Mouse (Mus musculus) lung, postnatal 14 days (tissue): ENCODE measurements around the gene Hk2.
A peak's percentile ranks its signal among the peaks of the same experiment; 100 is the strongest.

Source experiments
- DNase-seq: peaks from one replicate; pipeline ENCODE4 v3.0.0; 2021

Gene Hk2

DNA sequence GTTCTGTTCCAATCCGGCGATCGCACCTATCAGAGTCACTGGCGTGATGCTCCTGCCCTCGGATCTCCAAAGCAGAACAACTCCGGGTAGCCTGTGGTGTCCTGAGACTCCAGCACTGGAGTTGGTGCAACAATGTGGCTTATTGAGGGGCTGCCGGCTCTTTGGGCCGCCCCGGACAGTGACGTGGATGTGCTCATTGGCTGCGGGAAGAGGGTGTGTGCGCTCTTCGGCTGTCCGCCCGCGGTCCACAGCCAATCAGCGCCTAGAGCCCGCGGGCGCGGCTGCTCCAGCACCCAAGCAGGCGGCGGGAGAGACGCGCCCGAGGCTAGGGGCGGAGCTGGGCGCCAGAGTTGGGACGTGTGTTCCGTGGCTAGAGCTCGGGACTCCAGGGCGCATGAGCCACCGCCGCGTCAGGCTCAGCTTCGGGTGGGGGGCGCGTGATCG is at the start of gene Hk2:
TSS of gene Hk2 (minus strand) at position 134 of the 444 bp plus-strand sequence.
- DNase-seq, result peak; percentile 86

DNA sequence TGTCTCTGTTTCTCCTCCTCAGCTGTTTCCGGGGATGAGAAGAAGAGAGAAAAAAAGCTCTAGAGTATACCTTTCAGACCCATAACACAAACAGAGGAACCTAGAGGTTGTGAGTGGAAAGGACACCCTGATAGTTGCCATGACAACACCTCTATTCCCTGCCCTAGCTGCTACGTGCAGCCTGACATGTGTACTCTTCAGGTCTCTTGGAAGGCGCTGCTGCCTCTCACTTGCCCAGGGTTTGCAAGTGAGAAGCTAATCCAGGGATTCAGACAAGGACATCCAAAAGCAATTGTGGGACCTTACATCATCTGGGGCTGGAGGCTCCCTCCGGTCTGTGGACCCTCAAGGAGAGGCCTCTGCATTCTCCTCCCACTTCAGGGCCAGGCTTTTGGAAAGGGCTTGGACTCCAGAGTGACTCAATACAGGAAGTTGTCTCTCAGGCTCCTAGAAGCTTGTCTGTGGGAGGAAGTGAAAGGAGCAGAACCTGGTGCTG is 47.6 kb upstream of the Hk2 start:
- DNase-seq, result no peak

DNA sequence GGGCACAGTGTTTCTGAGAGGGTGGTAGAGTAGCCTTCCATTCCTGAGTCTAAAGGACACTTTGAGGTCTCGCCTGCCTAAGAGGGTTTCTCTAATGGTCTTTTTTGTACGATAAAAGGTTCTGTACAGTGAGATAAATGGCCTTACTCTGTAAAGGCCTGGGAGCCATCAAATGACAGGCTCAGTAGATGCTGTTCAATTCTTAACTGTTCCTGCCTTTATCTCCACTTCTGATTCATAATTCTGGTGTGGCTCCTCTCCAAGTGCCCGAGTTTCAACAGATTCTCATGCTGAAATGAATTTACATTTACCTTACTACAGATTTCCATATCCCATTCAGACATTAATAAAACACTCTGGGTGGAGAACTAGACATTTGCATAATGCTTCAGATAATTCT is 46.5 kb upstream of the Hk2 start:
- peak; percentile 5 for DNase-seq

- no peak for DNase-seq
These were observed 40.6 kb upstream of the Hk2 start for GRCm38 (mm10) chr6:82814821-82815220.

DNA sequence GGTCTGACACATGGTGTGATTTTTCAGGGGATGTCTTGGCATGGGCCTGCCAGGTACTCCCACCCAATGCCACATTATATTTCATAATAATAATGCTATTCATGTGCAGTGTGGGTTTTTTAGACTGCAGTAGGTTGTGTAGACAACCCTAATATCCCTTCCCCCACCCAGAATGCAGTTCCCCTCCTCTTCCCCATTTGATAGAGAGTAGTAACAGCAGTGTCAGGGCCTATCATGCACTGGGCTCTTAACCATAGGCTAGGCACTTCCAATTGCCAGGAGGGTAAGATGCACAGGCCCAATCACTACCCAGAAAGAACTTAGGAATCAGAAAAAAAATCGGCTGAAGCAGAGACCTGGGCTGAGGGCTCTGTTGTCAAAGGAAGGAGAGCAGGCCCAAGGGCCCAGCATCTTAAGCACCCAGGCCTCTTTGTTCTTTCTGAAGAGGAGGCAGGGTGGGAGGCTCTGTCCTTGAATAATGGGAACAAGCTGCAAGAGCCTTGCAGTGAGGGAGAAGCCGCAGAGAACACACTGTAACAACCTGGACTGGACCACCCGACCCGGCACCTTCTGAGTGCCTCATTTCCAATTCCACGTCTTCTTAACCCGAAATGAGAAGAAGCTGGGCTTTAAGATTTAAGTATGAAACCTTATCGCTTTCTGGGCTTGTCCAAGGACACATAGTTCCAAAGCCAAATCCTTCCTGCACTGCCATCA is 33.9 kb upstream of the Hk2 start:
- no peak for DNase-seq

DNA sequence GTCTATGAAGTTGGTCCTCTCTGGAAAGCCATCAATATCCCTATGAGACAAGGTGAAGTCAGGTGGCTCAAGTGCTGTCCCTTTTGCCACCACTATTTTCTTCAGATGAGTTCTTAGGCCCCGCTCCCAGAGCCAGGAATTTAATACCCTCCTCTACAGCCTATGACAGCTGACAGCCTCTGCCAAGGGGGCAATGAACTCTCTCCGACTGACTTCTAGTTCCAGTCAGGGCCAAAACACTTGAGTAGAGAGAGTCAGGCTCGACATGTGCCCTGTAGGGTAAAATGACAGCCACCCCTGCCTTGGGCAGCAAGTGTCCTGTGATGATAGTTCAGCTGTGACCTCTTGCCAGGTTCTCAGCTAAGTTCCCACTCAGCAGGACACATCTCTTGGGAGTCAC is 32.7 kb upstream of the Hk2 start:
- DNase-seq, result no peak

- peak; percentile 4 for DNase-seq
These were observed 32.2 kb upstream of the Hk2 start for GRCm38 (mm10) chr6:82806503-82806902.

GRCm38 (mm10) chr6:82805894-82806293 is 31.6 kb upstream of the Hk2 start:
- DNase-seq, result no peak

DNA sequence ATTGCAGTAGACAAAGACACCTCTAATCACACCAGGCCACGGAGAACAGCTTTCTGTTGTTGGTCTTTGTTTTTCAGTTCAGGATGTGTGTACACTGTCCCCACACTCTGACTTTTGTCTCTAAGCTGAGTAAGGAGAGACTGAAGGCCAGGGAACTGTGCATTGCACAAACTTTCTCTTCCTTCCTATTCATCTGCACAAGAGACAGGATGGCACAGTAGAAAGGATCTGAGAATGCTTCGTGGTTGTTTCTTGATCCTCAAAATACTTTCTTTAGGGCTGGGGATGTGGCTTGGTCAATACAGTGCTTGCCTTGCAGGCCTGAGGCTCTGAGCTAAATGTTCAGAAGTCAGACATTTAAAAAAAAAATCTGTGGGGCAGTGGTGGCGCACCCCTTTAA is 30.7 kb upstream of the Hk2 start:
- DNase-seq, result no peak

DNA sequence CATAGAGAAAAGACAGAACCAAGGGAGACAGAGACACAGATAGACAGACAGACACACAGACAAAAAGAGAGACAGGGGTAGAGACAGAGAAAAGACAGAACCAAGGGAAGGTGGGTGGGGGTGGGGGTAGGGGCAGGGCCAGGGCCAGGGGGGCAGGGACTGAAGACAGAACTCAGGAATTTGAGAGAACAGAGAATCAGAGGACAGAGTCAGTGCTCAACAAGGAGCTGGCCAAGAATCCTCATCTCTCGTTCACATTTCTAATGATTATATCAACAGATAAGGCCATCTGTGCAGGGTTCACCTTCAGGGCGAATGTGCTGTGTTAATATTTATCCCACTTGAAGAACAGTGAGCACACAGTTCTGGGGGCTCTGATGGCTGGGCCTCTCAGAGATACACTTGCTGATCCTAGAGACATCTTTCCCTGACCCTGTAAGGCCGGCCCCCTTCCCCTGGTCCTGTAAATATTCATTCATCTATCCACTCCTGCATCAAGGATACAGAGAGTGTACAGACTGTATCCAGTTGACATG is 24.0 kb upstream of the Hk2 start:
- DNase-seq, result no peak

- no peak for DNase-seq
These were observed 23.1 kb upstream of the Hk2 start for GRCm38 (mm10) chr6:82797300-82797839.

DNA sequence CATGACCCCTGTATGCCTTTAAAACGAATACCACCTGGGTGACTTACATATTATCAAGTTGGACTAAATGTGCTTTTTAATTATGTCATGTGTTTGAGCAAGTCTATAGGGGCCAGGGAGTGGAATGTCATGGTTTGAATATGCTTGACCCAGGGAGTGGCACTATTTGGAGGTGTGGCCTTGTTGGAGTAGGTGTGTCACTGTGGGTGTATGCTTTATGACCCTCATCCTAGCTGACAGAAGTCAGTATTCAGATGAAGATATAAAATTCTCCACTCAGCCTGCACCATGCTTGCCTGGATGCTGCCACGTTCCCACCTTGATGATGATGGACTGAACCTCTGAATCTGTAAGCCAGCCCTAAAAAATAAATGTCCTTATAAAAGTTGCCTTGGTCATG is 16.6 kb upstream of the Hk2 start:
- DNase-seq, result no peak

DNA sequence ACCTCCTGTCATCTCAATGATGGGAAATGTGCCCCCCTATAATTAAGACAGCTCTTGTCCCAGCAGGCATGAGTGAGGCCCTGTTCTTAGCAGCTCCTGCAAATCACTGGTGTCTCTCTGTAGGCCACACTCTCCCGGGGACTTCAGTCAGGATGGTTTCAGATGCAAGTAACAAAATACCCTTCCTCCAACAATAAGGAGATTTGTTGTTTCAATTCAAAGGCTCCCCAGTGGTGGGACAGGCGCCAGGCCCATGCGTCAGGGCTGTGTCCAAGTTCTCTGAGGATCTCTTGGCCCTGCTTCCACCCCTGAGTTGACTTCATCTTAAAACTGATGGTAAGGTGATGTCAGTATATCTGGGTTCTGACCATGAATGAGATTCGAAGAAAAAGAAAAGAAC is 9.7 kb upstream of the Hk2 start:
- no peak for DNase-seq

GRCm38 (mm10) chr6:82780802-82781393 is 6.6 kb upstream of the Hk2 start:
- no peak for DNase-seq

DNA sequence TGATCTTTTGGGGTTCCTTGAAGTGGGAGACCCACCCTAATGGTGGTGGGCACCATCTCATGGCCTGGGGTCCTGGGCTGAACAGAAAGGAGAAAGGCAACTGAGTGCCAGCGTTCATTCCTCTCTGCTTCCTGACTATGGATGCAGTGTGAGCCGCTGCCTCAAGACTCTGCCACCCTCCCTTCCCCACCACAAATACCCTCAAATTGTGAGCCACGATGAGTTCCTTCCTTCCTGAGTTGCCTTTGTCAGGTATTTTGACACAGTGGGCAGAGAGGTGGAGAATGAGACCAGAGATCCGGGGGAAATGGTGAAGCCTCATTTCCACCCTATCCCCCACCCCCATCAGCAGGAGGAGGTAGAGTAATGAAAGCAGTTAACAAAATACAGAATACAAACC is 6.1 kb upstream of the Hk2 start:
- no peak for DNase-seq

DNA sequence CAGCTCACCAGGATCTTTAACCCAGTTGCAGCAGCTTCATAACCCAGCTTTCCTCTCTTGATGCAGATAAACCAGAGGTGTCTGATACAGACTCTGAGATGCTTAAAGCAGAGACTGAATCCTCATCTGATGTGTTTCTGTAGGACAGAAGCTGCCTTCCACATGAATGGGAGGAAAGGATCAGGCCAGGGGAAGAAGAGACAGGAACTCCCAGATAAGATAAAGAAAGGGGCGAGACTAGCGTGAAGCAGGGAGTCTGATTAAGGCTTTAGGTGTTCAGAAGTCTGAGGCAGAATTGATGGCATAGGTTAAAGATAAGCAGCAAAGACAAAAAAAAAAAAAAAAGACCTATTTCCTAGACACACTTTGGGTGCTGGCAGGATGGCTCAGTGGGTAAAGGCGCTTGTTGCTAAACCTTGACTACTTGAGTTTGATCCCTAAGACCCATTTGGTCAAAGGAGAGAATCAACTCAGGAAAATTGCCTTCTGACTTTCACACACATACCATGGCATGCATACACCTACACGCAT is 2.9 kb upstream of the Hk2 start:
- DNase-seq, result no peak

DNA sequence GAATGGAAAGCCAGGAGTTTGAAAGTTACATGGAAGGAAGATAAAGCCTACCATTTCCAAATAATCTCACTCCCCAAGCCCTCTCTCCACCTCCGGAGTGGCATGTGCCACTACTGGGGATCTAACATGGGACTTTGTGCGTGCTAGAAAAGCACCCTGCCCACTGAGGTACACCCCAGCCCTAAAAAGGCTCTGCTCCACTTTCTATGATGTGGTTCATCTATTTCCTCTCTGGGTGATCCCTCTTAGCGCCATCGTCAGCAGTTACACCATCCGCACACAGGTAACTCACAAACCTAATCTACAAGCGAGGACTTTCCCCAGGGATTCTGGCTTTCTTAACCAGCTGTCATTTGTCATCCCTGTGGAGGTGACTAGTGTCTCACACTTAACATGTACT is 1.1 kb upstream of the Hk2 start:
- no peak for DNase-seq

GRCm38 (mm10) chr6:82773261-82774131 is 758 bp downstream of the Hk2 start:
- DNase-seq, result peak; percentile 56

DNA sequence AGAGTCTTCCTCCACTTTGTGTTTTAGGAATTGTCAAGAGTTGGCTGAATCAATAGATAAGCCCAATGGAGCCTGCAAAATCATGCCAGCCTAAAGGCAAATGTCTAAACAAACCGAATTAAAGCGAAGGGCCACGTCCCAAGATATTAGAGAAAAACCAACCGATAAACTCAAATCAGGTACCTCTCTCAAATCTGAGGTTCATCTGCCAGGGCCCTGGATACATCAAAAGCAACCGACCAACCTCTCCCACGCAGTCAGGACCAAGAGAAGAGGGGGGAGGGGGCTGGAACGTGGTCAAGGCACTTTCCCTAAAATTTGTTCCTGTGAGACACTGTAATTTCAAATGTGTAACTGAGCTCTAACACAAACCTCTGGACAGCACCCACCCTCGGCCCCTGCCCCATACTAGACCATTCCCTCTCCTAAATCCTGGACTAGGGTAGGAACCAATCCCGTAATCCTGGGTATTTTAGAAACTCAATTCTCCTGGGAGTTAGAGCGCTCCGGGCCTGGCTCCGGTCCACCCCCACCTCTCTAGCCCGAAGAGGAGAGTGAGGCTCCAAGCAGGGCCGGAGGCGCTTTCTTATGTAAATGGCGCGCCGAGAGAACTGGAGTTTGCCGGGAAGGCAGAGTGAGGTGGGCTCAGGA is 1.7 kb downstream of the Hk2 start:
- peak; percentile 23 for DNase-seq

DNA sequence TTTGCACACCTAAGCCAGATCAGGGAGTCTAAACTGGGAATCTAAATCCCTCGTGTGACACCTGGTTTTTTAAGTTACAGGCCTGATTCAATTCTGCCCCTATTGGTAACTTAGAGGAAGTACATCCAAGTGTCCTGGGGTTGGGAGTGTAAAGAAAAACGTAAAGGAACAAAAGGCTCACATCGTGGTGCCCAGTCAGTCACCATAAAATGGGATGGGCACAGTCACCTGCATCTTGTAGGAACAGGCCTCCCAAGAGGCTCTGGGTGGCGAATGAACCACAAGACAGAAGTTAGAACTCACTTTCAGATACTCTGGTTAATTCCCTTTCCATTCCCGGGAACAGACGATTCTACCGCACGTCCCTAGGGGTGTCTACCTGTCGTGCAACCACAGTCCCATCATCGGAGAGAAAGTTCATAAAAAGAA is 2.3 kb downstream of the Hk2 start:
- no peak for DNase-seq

DNA sequence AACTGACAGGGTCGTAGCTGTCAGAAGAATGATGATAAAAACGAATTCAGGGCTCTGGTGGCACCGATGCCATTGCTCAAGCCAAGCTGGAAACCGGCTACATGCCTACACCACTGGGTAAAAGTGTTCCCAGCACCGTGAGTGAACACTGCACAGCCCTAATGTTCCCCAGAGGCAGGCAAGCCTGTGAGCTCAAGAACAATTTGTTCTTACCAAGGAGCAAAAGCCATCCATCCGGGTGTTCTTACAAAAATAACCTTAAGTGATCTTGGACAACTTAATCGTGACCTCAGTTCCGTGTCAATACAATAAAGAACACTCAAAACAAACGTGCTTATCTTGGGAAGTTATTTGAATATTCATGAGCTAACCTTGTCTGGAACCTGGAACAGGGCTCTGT is 3.2 kb downstream of the Hk2 start:
- DNase-seq, result peak; percentile 8

DNA sequence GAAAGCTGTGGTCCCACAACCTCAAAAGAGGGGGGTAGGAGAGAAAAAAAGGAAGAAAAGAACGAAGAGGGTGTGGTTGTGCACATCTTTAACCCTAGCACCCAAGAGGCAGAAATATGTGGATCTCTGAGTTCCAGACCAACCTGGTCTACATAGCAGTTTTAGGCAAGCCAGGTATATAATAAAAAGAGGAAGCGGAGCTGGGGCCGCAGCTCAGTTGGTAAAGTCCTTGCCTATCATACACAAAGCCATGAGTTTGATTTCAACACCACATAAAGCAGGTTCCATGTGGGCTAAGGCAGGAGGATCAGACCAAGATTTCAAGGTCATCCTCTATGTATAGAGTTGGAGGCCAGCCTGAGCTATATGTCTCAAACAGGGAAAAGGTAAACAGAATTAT is 4.0 kb downstream of the Hk2 start:
- DNase-seq, result no peak
